Mouse (Mus musculus) natural killer cell, adult 2 months (primary cell): ENCODE results near the gene Lypd9.
"Not testable (repeated sequence)": the region's sequence is repeated elsewhere in the genome, so short reads cannot be mapped to it uniquely, and the experiment has no call there.

Source experiments
- DNase-seq, 2 experiments: peaks; one replicate each; pipeline ENCODE4 v3.0.0; 2022; ENCODE audit warnings: low spot score in 2 of 2

The Lypd9 gene

DNA sequence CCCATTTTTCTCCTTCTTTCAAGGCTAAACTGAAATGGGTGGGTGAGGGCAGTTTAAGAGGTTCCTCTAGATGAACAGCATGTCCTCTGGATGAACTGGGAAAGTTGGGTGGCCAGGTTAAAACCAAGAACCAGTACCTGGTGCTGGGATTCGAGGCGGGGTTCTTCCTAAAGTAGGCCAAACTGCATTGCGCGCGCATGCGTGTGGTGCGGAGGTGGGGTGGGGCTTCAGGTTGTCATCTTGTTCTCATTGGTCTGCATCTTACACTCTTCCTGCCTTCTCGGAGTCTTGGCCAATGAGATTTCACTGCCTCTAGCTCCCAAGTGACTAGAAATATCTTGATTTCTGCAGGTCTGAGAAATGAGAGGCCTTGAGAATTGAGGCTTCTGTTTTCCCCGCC lies at the start of gene Lypd9:
Lypd9 (minus strand) TSS at position 165 of the 400 bp plus-strand sequence.
- DNase-seq: no peak

DNA sequence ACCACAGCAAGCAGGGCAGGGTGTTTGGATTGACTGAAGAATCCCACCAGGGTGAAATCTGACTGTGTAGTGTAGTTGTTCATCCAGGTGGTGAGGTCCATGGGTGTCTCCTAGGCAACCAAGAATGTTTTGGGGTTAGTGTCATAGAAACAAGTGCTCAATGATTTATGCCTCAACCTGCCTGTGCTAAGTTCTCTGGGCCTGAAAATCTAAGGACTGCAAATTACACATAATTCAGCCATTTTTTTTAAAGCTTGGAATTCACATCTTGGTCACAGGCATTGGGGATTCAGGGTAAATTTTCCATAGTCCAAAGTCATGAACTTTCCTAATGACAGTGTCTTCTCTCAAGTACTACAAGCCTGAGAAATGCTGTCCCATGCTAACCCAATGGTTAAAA lies 49.7 kb upstream of the Lypd9 start, which contains the start of gene Olfr331:
Olfr331 (minus strand) TSS at position 101 of the 400 bp plus-strand sequence.
- not testable (repeated sequence) for DNase-seq

DNA sequence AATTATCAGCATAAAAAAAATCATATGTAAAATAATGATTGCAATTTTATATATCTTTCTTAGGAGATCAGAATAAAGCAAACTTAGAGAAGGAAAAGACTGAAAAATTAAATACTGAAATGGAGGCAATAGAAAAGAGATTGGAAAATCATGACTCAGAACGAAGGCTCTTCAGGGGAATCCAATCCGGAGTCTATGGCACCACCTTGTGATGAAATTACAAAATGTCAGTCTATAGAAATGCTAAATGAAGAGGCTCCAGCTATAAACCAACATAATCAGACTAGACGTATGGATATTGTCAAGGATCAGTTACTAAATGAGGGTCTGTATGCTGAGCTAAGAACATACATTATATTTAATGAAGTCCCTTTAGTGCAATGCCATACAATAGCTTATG lies 46.6 kb upstream of the Lypd9 start:
- DNase-seq: no peak

DNA sequence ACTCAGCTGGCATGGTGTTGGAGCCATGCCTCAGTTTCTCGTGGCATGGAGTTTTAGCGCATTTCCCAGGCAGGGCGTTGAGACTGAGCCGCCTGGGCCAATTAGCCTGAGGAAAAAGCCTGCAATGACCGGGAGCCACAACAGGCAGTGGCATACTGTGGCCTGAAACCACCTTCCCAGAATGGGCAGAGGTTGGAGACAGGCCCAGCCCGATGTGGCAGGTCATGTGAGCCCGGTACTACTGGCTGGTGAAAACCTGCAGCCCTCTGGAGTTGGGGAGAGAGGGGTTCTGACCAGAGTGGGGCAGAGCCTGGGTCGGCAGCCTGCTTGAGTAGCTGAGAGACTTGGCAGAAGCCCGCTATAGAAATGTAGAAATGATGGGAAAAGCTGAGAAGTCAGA lies 46.0 kb upstream of the Lypd9 start:
- no peak for DNase-seq

GRCm38 (mm10) chr11:58492455-58492854 lies 39.7 kb upstream of the Lypd9 start, which contains the start of gene Olfr332:
Gene Olfr332 (minus strand): TSS chr11:58492555.
- DNase-seq: no peak

DNA sequence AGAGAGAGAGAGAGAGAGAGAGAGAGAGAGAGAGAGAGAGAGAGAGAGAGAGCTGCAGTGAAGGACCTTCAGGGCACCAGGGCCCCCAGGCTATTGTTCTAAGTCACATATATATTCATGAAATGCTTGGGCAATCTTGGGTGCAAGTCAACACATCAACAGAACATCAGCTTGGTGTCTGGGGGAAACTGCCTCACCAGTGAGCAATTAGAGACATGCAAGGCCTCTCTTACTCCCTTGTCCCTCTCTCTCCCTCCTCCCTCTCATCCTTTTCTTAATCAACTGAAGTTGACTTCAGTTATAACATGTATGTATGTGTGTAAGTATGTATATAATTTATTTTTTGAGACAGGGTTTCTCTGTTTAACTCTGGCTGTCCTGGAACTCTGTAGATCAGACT lies 9.4 kb upstream of the Lypd9 start, which contains the start of gene Olfr30:
Olfr30 (minus strand) TSS at position 101 of the 400 bp plus-strand sequence.
- DNase-seq: no peak

- DNase-seq: no peak
Measured at GRCm38 (mm10) chr11:58453592-58453991, 869 bp upstream of the Lypd9 start.

GRCm38 (mm10) chr11:58437866-58438265 lies 14.9 kb downstream of the Lypd9 start:
- no peak for DNase-seq

GRCm38 (mm10) chr11:58432259-58432658 lies 20.5 kb downstream of the Lypd9 start, which contains the start of gene Gm12253:
Gene Gm12253 (plus strand): TSS chr11:58432559.
- DNase-seq: no peak

DNA sequence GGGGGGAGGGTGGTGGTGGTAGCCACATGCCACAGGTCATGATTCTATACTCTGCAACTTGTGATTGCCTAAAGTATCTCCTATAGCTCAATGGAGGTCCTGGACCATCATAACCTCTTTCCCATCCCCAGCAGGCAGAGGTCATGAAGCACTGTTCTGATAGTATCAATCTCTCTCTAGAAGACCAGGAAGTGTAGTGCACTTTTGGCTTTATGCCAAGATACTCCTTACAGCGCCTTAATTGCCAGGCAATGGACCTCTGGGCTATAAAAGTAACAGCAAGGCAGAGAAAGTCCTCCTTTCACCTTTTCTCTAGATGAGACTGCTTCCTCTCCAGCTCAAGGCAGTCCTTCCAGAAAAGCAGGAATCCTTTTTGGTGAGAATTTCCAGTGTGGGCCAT lies 31.9 kb downstream of the Lypd9 start, which contains the start of gene 1810065E05Rik:
1810065E05Rik (plus strand) TSS at position 297 of the 400 bp plus-strand sequence.
- DNase-seq: no peak

DNA sequence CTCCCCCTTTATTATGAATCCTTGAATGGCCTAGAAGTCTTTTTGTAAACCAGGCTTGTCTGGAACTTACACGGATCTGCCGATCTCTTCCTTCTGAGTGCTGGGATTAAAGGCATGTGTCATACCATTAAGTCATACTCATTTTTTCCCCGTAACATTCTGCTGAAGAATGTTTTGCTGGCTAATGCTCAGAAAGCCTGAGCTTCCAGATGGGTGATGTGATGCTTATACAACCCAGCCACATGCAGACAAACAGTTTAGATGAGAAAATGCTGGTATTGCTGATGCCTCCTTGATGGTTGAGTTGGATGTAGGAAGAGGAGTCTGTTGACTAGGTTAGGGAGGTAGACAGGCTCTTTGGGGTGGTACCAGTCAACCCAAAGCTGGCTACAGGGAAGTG lies 34.4 kb downstream of the Lypd9 start:
- DNase-seq: no peak

GRCm38 (mm10) chr11:58408066-58408465 lies 44.7 kb downstream of the Lypd9 start:
- DNase-seq: no peak

DNA sequence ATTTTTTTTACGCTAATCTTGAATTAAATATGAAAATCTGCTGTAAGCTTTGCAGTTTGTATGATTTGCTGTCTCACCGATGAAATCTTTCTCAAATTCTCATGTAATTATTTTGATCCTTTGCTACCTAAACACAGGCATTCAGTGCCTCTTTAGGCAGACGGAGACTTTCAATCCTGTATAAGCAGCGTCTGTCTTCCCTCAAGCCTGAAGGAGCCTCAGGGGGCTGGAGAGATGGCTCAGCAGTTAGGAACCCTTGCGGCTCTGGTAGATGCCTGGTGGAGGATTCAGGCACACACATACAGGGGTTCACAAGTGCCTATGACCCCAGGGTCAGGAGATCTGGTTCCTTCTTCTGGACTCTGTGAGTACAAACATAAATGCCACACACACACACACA lies 52.1 kb downstream of the Lypd9 start:
- DNase-seq: no peak

- no peak for DNase-seq
Measured at GRCm38 (mm10) chr11:58399985-58400645, 52.6 kb downstream of the Lypd9 start.
